Mouse (Mus musculus): ENCODE measurements around the gene Mgst2. TPM values are rescaled to one million over a fixed set of nuclear protein-coding genes. Genes with fewer than 3 reads are reported as not detected.

The Mgst2 gene
- total and polyA plus RNA-seq, 3 experiments = 0.69 to 3.1 TPM; not detected in 1

DNA sequence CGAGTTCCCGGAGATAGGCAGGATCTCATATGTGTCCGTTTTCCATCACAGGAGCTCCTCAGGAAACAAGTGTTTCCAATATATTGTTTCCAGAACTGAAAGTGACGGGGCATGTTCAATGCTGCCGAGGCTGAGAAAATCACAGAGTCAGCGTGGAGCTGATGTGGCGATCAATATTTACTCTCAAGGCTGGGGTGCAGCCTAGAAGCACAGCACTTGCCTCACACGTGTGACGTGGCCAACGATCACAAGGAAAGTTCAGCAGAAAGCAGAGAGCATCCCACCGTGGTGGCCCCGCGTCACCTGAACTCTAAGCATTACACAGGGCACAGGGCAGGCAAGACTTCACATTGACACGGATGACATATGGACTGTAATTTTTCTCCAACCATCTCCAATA lies 34.4 kb downstream of the Mgst2 start:
- no peak for DNase-seq (ENCODE audit: low read depth, low spot score)
- Histone ChIP-seq H3K27me3 (ENCODE audit: control insufficient read depth in 1 of 2, insufficient read depth in 2 of 2, low read length in 2 of 2) (no peaks in the 10 kb centered on the region), H3K4me1 (ENCODE audit: control insufficient read depth in 1 of 2, insufficient read depth in 2 of 2, low read length in 2 of 2) (no peaks in the 10 kb centered on the region), H3K9me3 (replicated peaks; ENCODE audit: insufficient read depth, low read length) (no peaks in the 10 kb centered on the region), H3K4me3 (ENCODE audit: control insufficient read depth in 1 of 2, insufficient read depth in 1 of 2, low read depth in 2 of 2, low read length in 2 of 2) (no peak overlapping the region), H3K9ac (ENCODE audit: control insufficient read depth, low read depth, low read length, poor library complexity, severe bottlenecking) (no peak overlapping the region), H3K79me2 (ENCODE audit: control insufficient read depth, insufficient read depth, low read length, poor library complexity) (no peaks in the 10 kb centered on the region), H3K36me3 (ENCODE audit: control insufficient read depth in 1 of 2, insufficient read depth in 2 of 2, low read length in 2 of 2) (no peaks in the 10 kb centered on the region), H3K27ac (ENCODE audit: control insufficient read depth, low read depth, low read length) (no peak overlapping the region)
- TF ChIP-seq ZMIZ1 (IDR thresholded peaks at IDR 0.05; ENCODE audit: low read depth, low read length) = no peak
- TF ChIP-seq TAL1 (IDR thresholded peaks at IDR 0.05; ENCODE audit: low read length) = no peak
- no peak for TF ChIP-seq MAX (IDR thresholded peaks at IDR 0.05; ENCODE audit: low read length)
- no peak for TF ChIP-seq TBP (IDR thresholded peaks at IDR 0.05; ENCODE audit: low read depth, low read length)
- no peak for TF ChIP-seq SMC3 (IDR thresholded peaks at IDR 0.05; ENCODE audit: low read depth, low read length)
- no peak for TF ChIP-seq GABPA (IDR thresholded peaks at IDR 0.05; ENCODE audit: low read depth, low read length)
- TF ChIP-seq POLR2A (IDR thresholded peaks at IDR 0.05; ENCODE audit: control insufficient read depth in 1 of 2, insufficient read depth in 1 of 2, low read depth in 1 of 2, low read length in 2 of 2, poor library complexity in 1 of 2) = no peak
- TF ChIP-seq NELFE (IDR thresholded peaks at IDR 0.05; ENCODE audit: low read depth, low read length) = no peak
- no peak for TF ChIP-seq KAT2A (conservative IDR thresholded peaks at IDR 0.05; ENCODE audit: low read depth, low read length)
- no peak for TF ChIP-seq EP300 (IDR thresholded peaks at IDR 0.05; ENCODE audit: low read depth in 1 of 2, low read length in 2 of 2)
- no peak for TF ChIP-seq MXI1 (IDR thresholded peaks at IDR 0.05; ENCODE audit: low read depth, low read length)
- TF ChIP-seq UBTF (IDR thresholded peaks at IDR 0.05; ENCODE audit: borderline replicate concordance, insufficient read depth, low read depth, low read length) = no peak
- no peak for TF ChIP-seq JUND (IDR thresholded peaks at IDR 0.05; ENCODE audit: low read depth, low read length)
- no peak for TF ChIP-seq RCOR1 (IDR thresholded peaks at IDR 0.05; ENCODE audit: low read depth, low read length)

DNA sequence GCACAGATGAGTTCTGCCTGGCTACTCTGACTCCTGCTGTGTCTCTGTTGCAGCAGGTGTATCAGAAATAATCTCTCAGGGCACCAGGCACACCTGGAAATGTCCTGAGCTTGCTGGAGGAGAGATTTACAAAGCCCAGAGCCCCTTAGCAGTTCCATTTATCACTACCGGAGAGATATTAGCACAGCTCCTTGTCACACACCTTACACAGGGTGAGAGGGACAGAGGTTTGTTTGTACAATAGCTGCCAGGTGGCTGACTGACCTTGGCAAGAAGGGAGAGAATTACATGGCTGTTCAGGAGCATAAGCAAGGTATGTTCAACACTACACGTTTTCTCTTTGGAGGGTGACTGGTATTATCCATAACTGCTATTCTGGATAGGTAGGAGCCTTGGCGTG lies 35.6 kb downstream of the Mgst2 start:
- H3K79me2 ChIP-seq (ENCODE audit: control insufficient read depth, insufficient read depth, low read length, poor library complexity) = no peaks in the 10 kb centered on the region
- no peak overlapping the region for H3K27ac ChIP-seq (ENCODE audit: control insufficient read depth, low read depth, low read length)
- no peak for DNase-seq (ENCODE audit: low read depth, low spot score)
- no peak overlapping the region for H3K9ac ChIP-seq (ENCODE audit: control insufficient read depth, low read depth, low read length, poor library complexity, severe bottlenecking)
- no peaks in the 10 kb centered on the region for H3K4me1 ChIP-seq (ENCODE audit: control insufficient read depth in 1 of 2, insufficient read depth in 2 of 2, low read length in 2 of 2)
- no peaks in the 10 kb centered on the region for H3K36me3 ChIP-seq (ENCODE audit: control insufficient read depth in 1 of 2, insufficient read depth in 2 of 2, low read length in 2 of 2)
- no peak overlapping the region for H3K4me3 ChIP-seq (ENCODE audit: control insufficient read depth in 1 of 2, insufficient read depth in 1 of 2, low read depth in 2 of 2, low read length in 2 of 2)
- H3K27me3 ChIP-seq (ENCODE audit: control insufficient read depth in 1 of 2, insufficient read depth in 2 of 2, low read length in 2 of 2) = no peaks in the 10 kb centered on the region
- TF ChIP-seq SIN3A (IDR thresholded peaks at IDR 0.05; ENCODE audit: low read length) (no peak), USF2 (IDR thresholded peaks at IDR 0.05; ENCODE audit: borderline replicate concordance in 1 of 2, insufficient read depth in 1 of 2, low read depth in 1 of 2, low read length in 2 of 2) (no peak), HCFC1 (IDR thresholded peaks at IDR 0.05; ENCODE audit: low read depth, low read length) (no peak), POLR2AphosphoS2 (IDR thresholded peaks at IDR 0.05; ENCODE audit: low read length) (no peak), TAL1 (IDR thresholded peaks at IDR 0.05; ENCODE audit: low read length) (no peak), KAT2A (conservative IDR thresholded peaks at IDR 0.05; ENCODE audit: low read depth, low read length) (no peak), RCOR1 (IDR thresholded peaks at IDR 0.05; ENCODE audit: low read depth, low read length) (no peak), POLR2A (IDR thresholded peaks at IDR 0.05; ENCODE audit: control insufficient read depth in 1 of 2, insufficient read depth in 1 of 2, low read depth in 1 of 2, low read length in 2 of 2, poor library complexity in 1 of 2) (no peak), TBP (IDR thresholded peaks at IDR 0.05; ENCODE audit: low read depth, low read length) (no peak), JUND (IDR thresholded peaks at IDR 0.05; ENCODE audit: low read depth, low read length) (no peak), GABPA (IDR thresholded peaks at IDR 0.05; ENCODE audit: low read depth, low read length) (no peak), NRF1 (IDR thresholded peaks at IDR 0.05; ENCODE audit: insufficient read depth, low read depth, low read length, poor library complexity, severe bottlenecking) (no peak), NELFE (IDR thresholded peaks at IDR 0.05; ENCODE audit: low read depth, low read length) (no peak)
- H3K9me3 ChIP-seq (replicated peaks; ENCODE audit: insufficient read depth, low read length) = no peaks in the 10 kb centered on the region
